Mouse (Mus musculus): ENCODE measurements around the gene Dab2ip.

DNA sequence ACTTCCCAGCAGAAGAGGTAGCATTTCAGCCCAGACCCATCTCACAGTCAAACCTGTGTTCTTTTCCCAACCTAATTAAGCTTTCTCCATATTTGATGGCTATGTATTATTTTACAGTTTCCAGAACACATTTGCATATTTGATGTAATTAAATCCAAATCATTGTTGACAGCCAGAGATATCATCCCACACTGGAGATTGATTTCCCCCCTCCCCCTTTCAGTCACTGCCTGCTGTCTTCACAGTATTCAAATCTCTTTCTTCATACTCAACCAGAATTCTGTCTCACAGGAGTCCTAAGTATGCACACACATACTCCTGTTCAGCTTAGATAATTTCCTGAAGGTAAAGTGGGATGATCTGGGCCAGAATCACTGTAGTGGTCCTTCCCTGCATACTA, 202.8 kb downstream of the Dab2ip start:
- TF ChIP-seq MAZ (IDR thresholded peaks at IDR 0.05; ENCODE audit: low read depth, low read length) (no peak), ZNF384 (IDR thresholded peaks at IDR 0.05; ENCODE audit: low read depth, low read length) (no peak), NELFE (IDR thresholded peaks at IDR 0.05; ENCODE audit: low read depth, low read length) (no peak), RCOR1 (IDR thresholded peaks at IDR 0.05; ENCODE audit: low read depth, low read length) (no peak), CTCF (IDR thresholded peaks at IDR 0.05 in 2 of 3, conservative IDR thresholded peaks at IDR 0.05 in 1 of 3; ENCODE audit: control insufficient read depth in 1 of 3, insufficient read depth in 1 of 3, low read depth in 2 of 3, low read length in 3 of 3, poor library complexity in 1 of 3, severe bottlenecking in 1 of 3) (no peak), MAX (IDR thresholded peaks at IDR 0.05; ENCODE audit: low read length) (no peak), MYC (IDR thresholded peaks at IDR 0.05; ENCODE audit: low read depth, low read length) (no peak), HCFC1 (IDR thresholded peaks at IDR 0.05; ENCODE audit: low read depth, low read length) (no peak), GATA1 (IDR thresholded peaks at IDR 0.05; ENCODE audit: low read depth, low read length) (no peak), POLR2A (IDR thresholded peaks at IDR 0.05; ENCODE audit: control insufficient read depth in 1 of 2, insufficient read depth in 1 of 2, low read depth in 1 of 2, low read length in 2 of 2, poor library complexity in 1 of 2) (no peak)
